Mouse (Mus musculus) adrenal gland, adult 18-20 months (tissue): Measurements from ENCODE around the gene Mdm2. TPM values are rescaled to one million over a fixed set of nuclear protein-coding genes. Genes with fewer than 3 reads are reported as not detected.
"Not testable (repeated sequence)": the region's sequence is repeated elsewhere in the genome, so short reads cannot be mapped to it uniquely, and the experiment has no call there.

Experiments
- DNase-seq, 2 experiments: peaks; one replicate each; pipeline ENCODE4 v3.0.0; 2021 to 2022; ENCODE audit warnings: low spot score in 2 of 2
- long read RNA-seq, 2 experiments: library from polyadenylated mRNA; stranded (forward); transcript quantifications; one replicate each; pipeline ENCODE4 v2.0.0; 2021
- total RNA-seq, 2 experiments: library from RNA; stranded (reverse); gene quantifications; 1 replicate in 1 of 2; 2 replicates in 1 of 2; pipeline ENCODE4 v1.2.3; 2021

Mdm2 gene
- total RNA-seq = 10 to 100 TPM; 48.2 to 54.8 TPM
- long read RNA-seq, experiment 1, transcript Mdm2-201 (12 exons, 3,099 nt) = major isoform, 23 of 41 reads
- long read RNA-seq, experiment 1, partial matches to known transcripts = 10 of 41 reads
- long read RNA-seq, experiment 1, other reads (novel, unspliced or antisense) = 6 of 41 reads
- long read RNA-seq, experiment 2, transcript Mdm2-201 (12 exons, 3,099 nt) = major isoform, 65 of 117 reads
- long read RNA-seq, experiment 2, partial matches to known transcripts = 33 of 117 reads
- long read RNA-seq, experiment 2, other reads (novel, unspliced or antisense) = 17 of 117 reads

DNA sequence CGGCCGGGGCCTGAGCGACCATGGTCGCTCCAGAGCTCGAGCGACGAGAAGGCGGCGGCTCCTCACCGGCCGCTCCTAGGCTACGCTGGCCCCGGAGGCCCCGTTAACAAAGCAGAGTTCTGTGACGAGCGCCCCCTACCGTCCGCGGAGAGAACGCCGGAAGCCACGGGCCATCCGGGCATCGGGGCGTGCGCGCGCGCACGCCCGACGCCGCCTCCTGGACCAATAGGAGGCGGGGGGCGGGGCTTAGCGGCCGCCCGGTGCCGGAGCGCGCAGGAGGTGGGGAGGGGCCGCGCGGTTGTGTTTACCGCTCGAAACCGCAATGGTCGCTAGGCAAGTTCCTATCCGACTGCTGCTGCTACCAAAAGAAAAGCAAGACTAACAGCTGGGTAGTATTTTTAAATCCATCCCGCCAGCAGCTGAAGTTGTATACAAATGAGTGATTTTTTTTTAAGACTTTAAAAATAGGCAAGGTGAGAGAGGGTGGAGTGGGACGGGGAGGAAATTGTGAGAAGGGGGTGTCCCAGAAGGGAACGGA lies at the start of gene Mdm2:
Gene Mdm2, minus strand, starts transcription at position 155 of the 538 bp plus-strand sequence.
- DNase-seq = peak; percentile 99

DNA sequence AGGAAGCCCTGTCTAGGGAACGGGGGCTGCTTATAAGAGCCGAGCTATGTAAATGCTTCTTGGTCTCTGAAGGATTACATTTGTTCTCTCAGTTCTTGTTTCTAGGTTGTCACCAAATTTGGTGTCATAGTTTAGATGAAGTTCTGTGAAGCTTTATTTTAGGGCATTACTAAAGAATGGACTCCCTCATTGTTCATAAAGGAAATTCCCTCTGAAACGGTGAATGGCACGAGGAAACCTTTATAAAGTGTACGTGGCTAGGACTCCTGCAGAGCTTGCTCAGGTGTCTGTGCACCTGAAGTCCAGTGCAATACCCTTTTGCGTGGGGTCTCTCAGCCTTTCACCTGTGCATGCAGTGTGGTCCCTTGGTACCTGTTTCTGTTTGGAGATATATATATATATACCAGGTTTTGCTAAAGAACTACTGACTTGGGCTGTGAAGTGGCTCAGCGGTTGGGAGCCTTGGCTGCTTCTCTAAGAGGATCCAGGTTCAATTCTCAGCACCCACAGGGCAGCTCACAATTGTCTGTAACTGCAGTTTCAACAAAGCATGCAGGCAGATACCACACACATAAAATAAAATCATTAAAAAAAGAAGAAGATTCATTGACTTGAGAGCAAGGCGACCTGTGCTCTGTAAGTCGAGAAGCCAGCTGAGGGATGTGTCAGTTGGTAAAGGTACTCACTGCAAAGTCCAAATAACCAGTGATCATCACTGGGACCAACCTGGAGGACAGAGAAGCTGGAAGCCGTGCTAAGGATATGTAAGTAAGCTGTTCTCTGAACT lies 49.5 kb upstream of the Mdm2 start:
- DNase-seq = no peak

DNA sequence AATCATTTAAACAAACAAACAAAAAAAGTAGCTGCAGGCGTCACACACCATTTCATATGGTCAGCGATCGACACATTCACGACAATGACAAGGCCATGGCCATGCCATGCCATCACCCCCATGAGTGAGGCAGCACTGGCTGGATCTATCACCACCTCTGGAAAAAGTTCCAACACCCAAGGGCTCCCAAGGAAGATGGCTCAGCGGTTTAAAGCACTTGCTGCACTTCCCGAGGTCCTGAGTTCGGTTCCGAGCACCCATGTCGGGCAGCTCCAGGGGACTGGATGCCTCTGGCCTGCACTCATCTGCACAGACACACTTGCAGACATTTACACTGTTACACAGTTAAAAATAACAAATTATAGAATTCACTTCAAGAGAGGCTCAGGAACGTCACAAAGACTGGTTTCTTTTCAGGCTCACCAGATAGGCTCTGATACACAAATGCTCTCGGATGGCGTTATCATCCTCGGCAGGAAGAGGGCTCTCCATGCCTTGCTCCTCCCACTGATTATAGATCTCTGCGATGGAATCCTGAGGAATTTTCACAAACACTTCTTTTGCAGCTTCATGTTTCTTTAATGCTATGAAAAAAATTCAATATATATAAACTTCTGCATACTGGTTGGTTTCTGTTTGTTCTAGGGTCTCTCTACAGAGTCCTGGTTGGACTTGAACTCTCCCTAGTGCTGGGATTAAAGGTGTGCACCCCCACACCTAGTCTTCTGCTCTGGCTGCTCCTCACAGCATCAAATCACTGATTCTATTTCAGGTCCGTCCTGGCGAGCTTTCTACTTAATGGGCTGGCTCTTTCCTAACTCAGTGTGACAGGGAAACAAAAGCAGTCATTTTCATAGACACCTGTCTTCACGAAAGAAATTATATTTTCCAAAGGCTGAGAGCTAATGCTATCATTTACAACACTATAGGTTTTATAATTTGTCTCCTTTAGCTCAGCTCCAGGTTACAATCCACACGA lies 48.5 kb upstream of the Mdm2 start:
- DNase-seq = no peak

DNA sequence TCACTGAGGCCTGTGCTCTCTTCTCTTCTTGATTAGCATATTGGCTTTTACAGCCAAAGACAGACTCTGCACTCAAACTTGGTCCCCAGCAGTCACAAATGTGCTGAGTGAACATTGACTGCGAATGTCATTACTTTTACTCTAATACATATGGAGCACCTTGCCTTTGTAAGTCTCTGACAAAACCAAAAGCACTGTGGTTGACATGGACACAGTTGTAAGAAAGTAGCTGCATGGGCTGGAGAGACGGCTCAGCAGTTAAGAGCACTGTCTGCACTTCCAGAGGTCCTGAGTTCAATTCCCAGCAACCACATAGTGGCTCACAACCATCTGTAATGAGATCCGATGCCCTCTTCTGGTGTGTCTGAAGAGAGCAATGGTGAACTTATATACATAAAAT lies 47.8 kb upstream of the Mdm2 start:
- not testable (repeated sequence) for DNase-seq

DNA sequence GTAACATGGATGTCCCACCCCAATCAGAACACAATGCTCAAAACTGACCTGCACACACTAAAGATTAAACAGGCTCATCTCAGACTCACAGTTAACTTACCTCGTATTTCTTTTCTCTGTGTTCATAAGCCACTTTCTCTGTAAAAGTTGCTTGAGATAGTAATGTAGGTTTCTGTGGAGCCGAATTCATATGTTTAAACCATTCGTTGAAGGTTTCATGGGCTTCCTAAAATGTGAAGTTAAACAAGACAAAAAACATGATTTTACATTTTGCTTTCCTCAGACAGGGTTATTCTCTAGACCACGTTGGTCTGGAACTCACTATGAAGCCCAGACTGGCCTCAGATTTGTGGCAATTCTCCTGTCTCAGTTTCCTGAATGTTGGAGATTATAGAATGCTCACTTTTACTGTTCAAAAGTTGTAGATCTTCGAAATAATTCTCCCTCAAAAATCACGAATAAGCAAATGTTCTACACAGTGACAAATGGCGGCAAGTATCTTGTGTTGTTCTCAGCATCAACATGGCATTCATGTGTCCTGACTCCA lies 47.3 kb upstream of the Mdm2 start:
- no peak for DNase-seq

DNA sequence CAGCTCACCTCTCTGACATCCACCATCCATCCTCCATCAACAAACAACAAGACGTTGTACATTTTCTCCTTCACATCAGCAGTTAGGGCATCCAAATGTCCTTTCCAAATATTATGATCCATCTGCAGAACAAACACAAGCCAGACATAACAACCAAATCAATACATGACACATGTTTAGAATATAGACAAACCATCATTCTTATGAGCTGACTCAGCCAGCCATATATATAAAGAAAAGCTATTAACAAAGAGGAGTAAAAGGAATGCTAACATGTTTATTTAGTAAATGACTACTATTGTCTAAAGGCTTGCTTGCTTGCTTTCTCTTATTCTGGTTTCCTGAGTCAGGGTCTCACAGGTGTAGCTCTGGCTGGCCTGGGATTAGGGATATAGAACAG lies 46.7 kb upstream of the Mdm2 start:
- no peak for DNase-seq

DNA sequence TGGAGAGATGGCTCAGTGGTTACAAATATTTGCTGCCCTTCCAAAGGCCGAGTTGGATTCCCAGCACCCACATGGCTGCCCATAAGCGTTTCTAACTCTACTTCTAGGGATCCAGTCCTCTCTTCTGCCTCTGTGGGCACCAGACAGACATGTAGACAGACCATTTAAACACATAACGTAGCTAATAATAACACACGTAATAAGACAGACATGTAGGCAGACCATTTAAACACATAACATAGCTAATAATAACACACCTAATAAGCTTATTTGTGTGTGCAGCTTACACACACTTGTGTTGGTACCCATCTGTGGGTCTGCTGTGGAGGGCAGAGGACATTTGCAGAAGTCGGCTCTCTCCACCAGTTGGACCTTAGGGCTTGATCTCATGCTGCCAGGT lies 46.2 kb upstream of the Mdm2 start:
- DNase-seq = no peak

DNA sequence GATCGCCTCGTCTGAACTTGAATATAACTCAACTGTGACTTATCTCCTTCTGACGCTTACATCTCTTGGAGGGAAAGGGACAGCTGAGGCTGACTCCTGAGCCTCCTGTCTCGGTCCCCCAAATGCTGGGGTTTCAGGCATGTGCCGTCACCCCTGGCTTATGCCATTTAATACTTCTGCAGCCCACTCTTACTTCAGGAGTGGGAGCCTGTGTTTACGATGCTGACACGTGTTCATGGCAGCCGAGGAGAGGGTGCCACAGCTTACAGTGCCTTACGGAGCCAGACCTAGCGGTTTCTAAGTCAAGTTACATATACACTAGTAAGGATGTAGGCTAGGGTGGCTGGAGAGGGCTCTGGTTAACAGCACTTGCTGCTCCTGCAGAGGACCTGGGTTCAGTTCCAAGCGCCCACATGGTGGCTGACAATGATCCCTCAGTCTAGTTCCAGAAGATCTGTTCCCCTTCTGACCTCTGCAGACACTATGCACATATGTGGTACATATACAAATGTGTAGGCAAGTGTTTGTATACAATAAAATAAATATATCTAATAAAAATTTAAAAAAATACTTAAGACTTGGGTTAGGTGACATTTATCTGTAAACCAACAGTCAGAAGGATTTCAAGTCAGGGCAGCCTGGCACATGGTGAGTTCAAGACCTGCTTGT lies 45.4 kb upstream of the Mdm2 start:
- DNase-seq = no peak

DNA sequence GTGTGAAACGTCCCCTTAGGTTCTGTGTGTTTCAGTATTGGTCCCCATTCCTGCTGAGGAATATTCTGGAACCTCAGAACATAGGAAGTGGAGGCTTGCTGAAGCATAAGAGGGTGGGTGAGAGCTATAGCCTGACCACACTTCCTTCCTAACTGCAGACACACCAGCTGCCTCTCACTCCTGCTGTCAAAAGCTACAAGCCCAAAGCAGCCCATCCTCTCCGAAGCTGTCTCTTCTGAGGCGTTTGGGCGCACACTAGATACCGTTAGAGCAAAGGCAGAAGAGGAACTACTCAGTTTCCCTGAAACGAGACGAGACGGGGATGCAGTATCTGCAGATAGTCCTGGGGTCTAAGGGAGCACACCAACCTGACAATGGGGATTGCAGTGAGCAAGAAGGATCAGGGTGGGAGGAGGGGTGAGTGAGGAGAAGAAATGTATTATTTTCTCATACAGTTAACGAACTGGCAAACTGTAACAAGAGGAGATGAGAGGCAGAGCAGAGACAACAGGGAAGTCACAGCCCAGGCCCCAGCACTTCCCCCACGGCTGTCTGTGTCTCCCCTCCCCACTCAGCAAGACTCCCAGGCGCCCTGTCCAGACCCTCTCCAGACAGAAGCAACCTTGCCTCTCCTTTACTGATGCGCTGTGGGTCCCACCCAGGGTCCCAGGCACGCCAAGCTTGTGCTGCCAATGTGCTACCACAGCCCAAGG lies 44.7 kb upstream of the Mdm2 start:
- DNase-seq = no peak

DNA sequence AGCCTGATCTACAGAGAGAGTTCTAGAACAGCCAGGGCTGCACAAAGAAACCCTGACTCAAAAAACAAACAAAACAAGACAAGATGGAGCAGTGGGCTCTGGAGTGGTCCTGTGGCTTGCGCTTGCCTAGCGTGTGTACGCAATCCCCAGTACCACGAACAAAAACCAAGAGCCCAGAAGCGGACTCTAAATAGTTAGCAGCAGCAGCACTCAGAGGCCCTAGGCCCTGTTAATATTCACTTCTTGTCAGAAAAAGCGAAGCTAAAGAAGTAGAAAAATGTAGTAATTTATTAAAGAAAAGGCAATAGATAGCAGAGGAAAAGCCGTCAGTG lies 44.0 kb upstream of the Mdm2 start:
- no peak for DNase-seq

DNA sequence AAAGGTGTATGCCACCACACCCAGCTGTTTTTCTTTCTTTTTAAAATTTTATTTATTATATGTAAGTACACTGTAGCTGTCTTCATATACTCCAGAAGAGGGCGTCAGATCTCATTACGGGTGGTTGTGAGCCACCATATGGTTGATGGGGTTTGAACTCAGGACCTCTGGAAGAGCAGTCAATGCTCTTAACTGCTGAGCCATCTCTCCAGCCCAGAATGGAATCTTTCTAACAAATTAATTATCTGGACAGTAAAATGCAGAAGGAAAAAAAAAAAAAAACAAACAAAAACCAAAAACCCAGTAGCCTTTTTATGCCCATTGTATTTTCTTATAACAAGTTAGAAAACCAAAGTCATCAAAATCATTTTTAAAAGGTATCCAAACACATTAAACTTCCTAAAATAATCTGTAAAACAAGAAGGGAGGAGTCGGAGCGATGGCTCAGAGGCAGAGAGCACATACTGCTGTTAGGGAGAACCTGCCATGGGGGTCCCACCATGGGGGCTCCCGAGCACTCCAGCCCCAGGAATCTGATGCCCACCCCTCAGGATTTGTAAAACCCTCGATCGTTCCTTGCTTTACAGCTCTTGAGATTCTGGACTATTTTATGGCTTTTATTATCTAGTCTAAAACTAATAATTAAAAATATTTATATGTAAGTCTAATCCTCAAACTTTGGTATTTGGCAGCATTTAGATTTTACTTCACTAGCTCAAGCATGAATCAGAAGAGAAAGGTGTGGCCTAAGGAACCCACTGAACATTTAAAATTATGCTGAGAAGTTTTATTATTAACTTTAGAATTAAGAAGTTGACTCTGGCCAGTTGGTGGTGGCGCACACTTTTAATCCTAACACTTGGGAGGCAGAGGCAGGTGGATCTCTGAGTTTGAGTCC lies 43.4 kb upstream of the Mdm2 start:
- no peak for DNase-seq

DNA sequence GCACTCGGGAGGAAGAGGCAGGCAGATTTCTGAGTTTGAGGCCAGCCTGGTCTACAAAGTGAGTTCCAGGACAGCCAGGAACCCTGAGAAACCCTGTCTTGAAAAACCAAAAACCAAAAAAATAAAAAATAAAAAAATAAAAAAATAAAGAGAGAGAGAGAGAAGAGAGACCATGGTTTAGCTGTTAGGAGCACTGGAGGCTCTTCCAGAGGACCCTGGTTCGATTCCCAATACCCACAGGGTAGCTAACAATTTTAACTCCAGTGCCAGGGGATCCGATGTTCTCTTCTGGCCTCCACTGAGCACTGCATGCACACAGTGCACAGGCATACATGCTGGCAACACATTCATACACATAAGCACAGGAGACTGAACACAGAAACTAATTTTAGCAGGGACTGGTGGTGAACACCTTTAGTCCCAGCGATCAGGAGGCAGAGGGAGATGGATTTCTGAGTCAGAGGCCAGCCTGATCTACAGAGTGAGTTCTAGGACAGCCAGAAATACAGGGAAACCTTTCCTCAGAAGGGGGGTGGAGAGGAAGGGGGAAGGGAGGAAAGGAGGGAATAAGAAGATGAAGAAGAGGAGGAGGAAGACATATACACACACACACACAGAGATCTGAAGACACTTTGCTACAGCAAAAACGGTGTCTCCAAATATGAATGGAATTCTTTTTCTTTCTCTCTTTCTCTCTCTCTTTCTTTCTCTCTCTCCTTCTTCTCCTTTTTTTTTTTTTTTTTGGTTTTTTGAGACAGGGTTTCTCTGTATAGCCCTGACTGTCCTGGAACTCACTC lies 42.5 kb upstream of the Mdm2 start:
- DNase-seq = no peak

DNA sequence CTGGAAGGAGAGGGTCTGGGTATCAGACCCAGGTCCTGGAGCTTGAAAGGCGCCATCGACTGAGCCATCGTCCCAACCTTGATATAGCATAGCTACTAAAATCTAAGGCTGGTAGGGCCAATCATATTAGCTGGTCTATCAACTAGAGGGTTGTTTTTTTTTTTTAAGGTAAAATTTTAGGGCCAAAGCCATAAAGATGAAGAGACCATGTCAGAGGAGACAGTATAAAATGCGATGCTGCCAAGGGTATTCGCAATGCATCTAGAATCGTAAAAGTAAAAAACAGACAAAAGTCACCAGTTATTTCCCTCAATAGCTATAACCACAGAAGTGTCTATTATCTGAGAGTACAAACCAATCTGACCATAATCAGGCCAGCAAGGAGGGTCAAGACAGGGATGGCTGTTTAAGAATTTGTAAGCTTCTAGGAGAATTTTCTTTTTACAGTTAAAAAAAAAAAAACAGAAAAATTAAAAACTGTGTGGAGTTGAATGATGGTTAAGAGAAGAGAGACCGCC lies 41.8 kb upstream of the Mdm2 start:
- no peak for DNase-seq

DNA sequence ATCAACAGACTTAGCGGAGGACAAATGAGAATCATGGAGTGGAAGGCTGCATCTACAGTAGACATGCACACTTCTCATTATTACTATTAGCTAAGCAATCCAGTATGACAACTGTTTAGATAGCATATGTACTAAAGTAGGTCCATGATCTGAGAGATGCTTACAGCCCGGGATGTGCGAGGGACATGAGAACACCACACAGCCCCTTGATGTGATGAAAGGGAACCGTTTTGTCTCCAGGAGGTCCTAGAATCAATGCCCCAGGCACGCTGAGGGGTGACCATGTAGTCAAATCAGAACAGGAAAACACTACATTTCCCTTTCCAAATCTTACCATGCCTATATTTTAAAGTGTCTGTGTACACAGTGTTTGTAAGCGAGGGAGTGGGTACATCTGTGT lies 41.2 kb upstream of the Mdm2 start:
- no peak for DNase-seq

DNA sequence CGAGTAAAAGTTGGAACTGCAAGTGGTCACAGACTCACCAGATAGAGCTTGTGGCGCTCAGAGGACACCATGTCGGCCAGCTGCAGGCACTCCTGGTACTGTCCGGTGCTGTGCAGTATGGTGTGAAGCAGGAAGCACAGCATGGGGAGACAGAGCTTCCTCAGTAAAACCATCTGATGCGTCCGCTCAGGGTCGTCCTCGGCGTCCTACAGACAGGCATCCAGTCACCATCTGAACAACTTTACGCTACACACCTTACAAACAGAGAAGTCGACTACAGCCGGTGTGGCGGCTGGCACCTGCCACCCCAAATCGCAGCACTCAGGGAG lies 40.7 kb upstream of the Mdm2 start:
- DNase-seq = no peak

DNA sequence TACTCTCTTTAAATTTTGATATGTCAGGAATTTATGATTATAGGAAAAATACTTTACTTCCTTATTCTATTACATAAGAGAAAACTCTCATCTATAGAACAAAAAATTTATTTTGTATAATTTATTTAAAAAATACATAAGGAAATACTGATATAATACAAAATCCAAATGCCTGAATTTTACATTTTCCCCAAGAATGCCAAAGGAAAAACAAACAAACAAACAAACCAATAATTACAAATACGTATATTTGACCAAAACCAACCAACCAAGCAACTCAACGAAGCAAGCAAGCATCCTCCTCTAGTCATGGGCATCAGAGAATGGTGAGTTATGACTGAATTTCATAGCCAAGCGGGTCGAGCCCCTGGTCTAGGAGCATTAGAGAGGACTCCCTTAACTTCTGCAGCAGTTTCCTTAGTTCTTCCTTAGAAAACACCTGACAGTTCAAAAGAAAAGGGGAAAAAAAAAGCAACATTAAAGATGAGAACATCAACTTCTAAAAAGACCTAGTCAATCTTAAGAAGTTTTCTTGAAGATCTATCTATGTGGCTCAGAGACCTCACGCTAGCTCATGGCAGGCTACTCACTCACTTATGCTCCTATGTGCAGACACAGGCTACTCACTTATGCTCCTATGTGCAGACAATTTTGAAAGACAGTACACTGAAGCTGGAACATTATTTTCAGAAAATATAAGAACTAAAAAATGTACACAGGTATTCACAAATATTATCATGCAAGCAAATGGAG lies 40.1 kb upstream of the Mdm2 start:
- DNase-seq = no peak

DNA sequence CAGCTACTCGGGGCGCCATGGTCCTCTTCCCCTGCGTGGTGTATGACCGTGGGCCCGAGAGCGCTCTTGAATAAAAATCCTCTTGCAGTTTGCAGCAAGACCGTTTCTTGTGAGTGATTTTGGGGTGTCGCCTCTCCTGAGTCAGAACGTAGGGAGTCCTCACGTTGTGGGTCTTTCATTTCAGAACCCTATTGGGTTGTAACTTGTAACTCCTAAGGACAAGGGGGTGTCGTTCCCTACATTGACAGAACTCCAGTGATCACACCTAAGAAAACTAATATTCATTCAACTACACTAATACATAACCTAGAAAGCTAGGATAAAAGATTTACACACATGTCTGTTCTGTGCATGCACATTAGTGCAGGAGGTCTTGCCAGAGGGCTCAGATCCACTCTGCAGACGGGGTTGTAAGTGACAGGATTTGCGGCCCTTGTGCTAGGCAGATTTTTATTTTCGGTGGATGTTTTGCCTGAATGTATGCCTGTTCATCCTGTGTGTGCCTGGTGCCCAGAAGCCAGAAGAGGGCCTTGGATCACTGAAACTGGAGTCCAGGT lies 39.3 kb upstream of the Mdm2 start:
- no peak for DNase-seq
